9 mouse cellular contexts compared by ENCODE assay signal in genomic region chr11:113725235-113726048, GRCm38 (mm10). TPM values are rescaled to one million over a fixed set of nuclear protein-coding genes. Genes with fewer than 3 reads are reported as not detected.
DNase-seq lines count a peak whose midpoint lies in the region; ATAC-seq and TF ChIP-seq lines count a peak whose summit lies in the region.
"Had no signal": no experiment of that assay in that cellular context is flagged by ENCODE, and none has a peak within 500 bp of the region (broad histone marks: within the 10 kb centered on the region; RNA-seq: fewer than 3 reads in every experiment).

No protein-coding gene starts in this region.

- H3K9me3 ChIP-seq in embryonic facial prominence, embryonic 14.5 days (ENCODE audit: control insufficient read depth, low read length), result no peaks in the 10 kb centered on the region
- no peaks in the 10 kb centered on the region for H3K9me3 ChIP-seq in midbrain, embryonic 15.5 days

- peak; percentile 26 for ATAC-seq in embryonic facial prominence, embryonic 14.5 days (ENCODE audit: low read depth)
- ATAC-seq in midbrain, embryonic 15.5 days (replicated peaks), result 0 out of 2 replicates have a peak, but pooled peaks have one; percentile 45

- no peak overlapping the region for H3K4me3 ChIP-seq in kidney, adult 2 months (ENCODE audit: insufficient read depth, low read depth, low read length)
- H3K4me3 ChIP-seq in embryonic facial prominence, embryonic 14.5 days (ENCODE audit: low read depth, low read length), result no peak overlapping the region
- H3K4me3 ChIP-seq in midbrain, embryonic 15.5 days, result no peak overlapping the region

- H3K27me3 ChIP-seq in kidney, adult 2 months (replicated peaks; ENCODE audit: control insufficient read depth, insufficient read depth, low read length), result no peaks in the 10 kb centered on the region
- H3K27me3 ChIP-seq in embryonic facial prominence, embryonic 14.5 days (replicated peaks; ENCODE audit: control insufficient read depth, insufficient read depth, low read length), result no peaks in the 10 kb centered on the region
- no peaks in the 10 kb centered on the region for H3K27me3 ChIP-seq in midbrain, embryonic 15.5 days (replicated peaks)

- 52% methylated on average over 4 of the region's 4 CpGs for WGBS in kidney, adult 2 months
- 82% methylated on average over 3 of the region's 4 CpGs for WGBS in embryonic facial prominence, embryonic 14.5 days
- 68% methylated on average over 4 of the region's 4 CpGs for WGBS in midbrain, embryonic 15.5 days

- peak; percentile 58 for DNase-seq in kidney, adult 2 months
- DNase-seq in kidney, adult 8-10 months, result no peak
- DNase-seq in embryonic facial prominence, embryonic 14.5 days (ENCODE audit: low spot score), result peak; percentile 64
- peak; percentile 53 for DNase-seq in heart, postnatal 4 days
- no peak for DNase-seq in spleen, postnatal 14 days (ENCODE audit: low spot score in 2 of 2)
- DNase-seq in layer of hippocampus, postnatal 14 days (ENCODE audit: low spot score in 2 of 2), result no peak
- no peak for DNase-seq in urinary bladder, adult 18-20 months (ENCODE audit: low spot score in 2 of 2)
- DNase-seq: cerebellum, adult 11-12 months had no signal

- H3K4me1 ChIP-seq in kidney, adult 2 months (ENCODE audit: control insufficient read depth, insufficient read depth, low read length), result peaks cover 17% of the 10 kb centered on the region; the same call in 1 of the 2 replicates
- H3K4me1 ChIP-seq in embryonic facial prominence, embryonic 14.5 days (ENCODE audit: control insufficient read depth, insufficient read depth, low read length), result peaks cover 33% of the 10 kb centered on the region
- no peaks in the 10 kb centered on the region for H3K4me1 ChIP-seq in midbrain, embryonic 15.5 days

- H3K9ac ChIP-seq in embryonic facial prominence, embryonic 14.5 days (ENCODE audit: low read depth, low read length), result no peak overlapping the region
- no peak overlapping the region for H3K9ac ChIP-seq in midbrain, embryonic 15.5 days

- H3K36me3 ChIP-seq in kidney, adult 2 months (ENCODE audit: control insufficient read depth, insufficient read depth, low read length), result no peaks in the 10 kb centered on the region
- H3K36me3 ChIP-seq in embryonic facial prominence, embryonic 14.5 days (ENCODE audit: control insufficient read depth, insufficient read depth, low read length), result peaks cover 47% of the 10 kb centered on the region
- peaks cover 17% of the 10 kb centered on the region for H3K36me3 ChIP-seq in midbrain, embryonic 15.5 days (replicated peaks)

- TF ChIP-seq POLR2A in kidney, adult 2 months (IDR thresholded peaks at IDR 0.05; ENCODE audit: low read depth, low read length), result no peak

- no peak overlapping the region; the same call in 1 of the 2 replicates for H3K27ac ChIP-seq in kidney, adult 2 months (ENCODE audit: insufficient read depth, low read depth, low read length)
- H3K27ac ChIP-seq in embryonic facial prominence, embryonic 14.5 days (replicated peaks; ENCODE audit: low read depth, low read length), result peak overlapping the region; percentile 46
- H3K27ac ChIP-seq in midbrain, embryonic 15.5 days, result no peak overlapping the region

- no peak overlapping the region for H3K4me2 ChIP-seq in embryonic facial prominence, embryonic 14.5 days (ENCODE audit: low read depth, low read length)
- no peak overlapping the region for H3K4me2 ChIP-seq in midbrain, embryonic 15.5 days

- TF ChIP-seq CTCF in kidney, adult 2 months (conservative IDR thresholded peaks at IDR 0.05; ENCODE audit: insufficient read depth, insufficient read length, low read depth, low read length), result no peak

RNA-seq across cellular contexts. Expression of gene Cpsf4l, which starts 15.6 kb away (rescaled TPM):
- polyA plus RNA-seq in kidney, adult 2 months (2012; rRNA removed), result 8.9 and 9.0 TPM in 2 replicates
- 1.2 and 2.1 TPM in 2 replicates for polyA plus RNA-seq in embryonic facial prominence, embryonic 14.5 days (2014; fragmentation: Nextera tagmentation; extraction: Ambion mirVana)
- not detected for total RNA-seq in heart, postnatal 4 days (2021)
- polyA plus RNA-seq in midbrain, embryonic 15.5 days (2015; fragmentation: Nextera tagmentation; extraction: Ambion mirVana), result 0.22 and 0.73 TPM in 2 replicates
- not detected for total RNA-seq in layer of hippocampus, postnatal 14 days (2021)

RNA-seq across cellular contexts. Expression of gene Cdc42ep4, which starts 26.2 kb away (rescaled TPM):
- 18.0 and 18.2 TPM in 2 replicates for polyA plus RNA-seq in kidney, adult 2 months (2012; rRNA removed)
- polyA plus RNA-seq in embryonic facial prominence, embryonic 14.5 days (2014; fragmentation: Nextera tagmentation; extraction: Ambion mirVana), result 39.3 and 51.0 TPM in 2 replicates
- 10 to 100 TPM; 18.7 to 20.7 TPM for total RNA-seq in heart, postnatal 4 days (2021)
- 72.0 and 72.4 TPM in 2 replicates for polyA plus RNA-seq in midbrain, embryonic 15.5 days (2015; fragmentation: Nextera tagmentation; extraction: Ambion mirVana)
- 10 to 100 TPM; 42.1 to 46.9 TPM for total RNA-seq in layer of hippocampus, postnatal 14 days (2021)

RNA-seq across cellular contexts. Expression of gene D11Wsu47e, which starts 41.2 kb away (rescaled TPM):
- polyA plus RNA-seq in kidney, adult 2 months (2012; rRNA removed), result 7.6 and 7.8 TPM in 2 replicates
- 18.8 and 20.9 TPM in 2 replicates for polyA plus RNA-seq in embryonic facial prominence, embryonic 14.5 days (2014; fragmentation: Nextera tagmentation; extraction: Ambion mirVana)
- total RNA-seq in heart, postnatal 4 days (2021), result 1 to 10 TPM; 9.1 to 9.9 TPM
- polyA plus RNA-seq in midbrain, embryonic 15.5 days (2015; fragmentation: Nextera tagmentation; extraction: Ambion mirVana), result 30.3 and 30.7 TPM in 2 replicates
- 10 to 100 TPM; 12.7 to 13.5 TPM for total RNA-seq in layer of hippocampus, postnatal 14 days (2021)

RNA-seq across cellular contexts. Expression of gene Fam104a, which starts 41.5 kb away (rescaled TPM):
- 24.6 and 25.8 TPM in 2 replicates for polyA plus RNA-seq in kidney, adult 2 months (2012; rRNA removed)
- 48.3 and 48.6 TPM in 2 replicates for polyA plus RNA-seq in embryonic facial prominence, embryonic 14.5 days (2014; fragmentation: Nextera tagmentation; extraction: Ambion mirVana)
- 10 to 100 TPM; 25.2 to 27.3 TPM for total RNA-seq in heart, postnatal 4 days (2021)
- polyA plus RNA-seq in midbrain, embryonic 15.5 days (2015; fragmentation: Nextera tagmentation; extraction: Ambion mirVana), result 42.9 and 43.1 TPM in 2 replicates
- 10 to 100 TPM; 24.5 to 24.7 TPM for total RNA-seq in layer of hippocampus, postnatal 14 days (2021)

Comparison
In these comparisons a context has a peak if more than half of its experiments do, and no peak if none do; other contexts are left out.
1. DNase-seq: peak in kidney, adult 2 months (single experiment), embryonic facial prominence, embryonic 14.5 days (single experiment) and heart, postnatal 4 days (single experiment); none in kidney, adult 8-10 months (0 of 2), spleen, postnatal 14 days (0 of 2), layer of hippocampus, postnatal 14 days (0 of 2) and urinary bladder, adult 18-20 months (0 of 2).